Mouse (Mus musculus) liver, embryonic 13.5 days (tissue): ENCODE results near the gene Acod1. TPM values are rescaled to one million over a fixed set of nuclear protein-coding genes. Genes with fewer than 3 reads are reported as not detected.

Source experiments
- ATAC-seq: fragments of 200-750 bp; cut with Nextera tagmentation; 2 replicates; pipeline ENCODE4 v1.8.0; 2017; ENCODE audit warnings: low read depth, mild to moderate bottlenecking, moderate number of reproducible peaks, moderate library complexity
- DNase-seq: peaks from one replicate; pipeline ENCODE4 v3.0.0; 2022
- H3K27ac ChIP-seq: fragments of 300-500 bp; sonication (generic); 2 replicates; pipeline ENCODE4 v1.5.1; 2015; ENCODE audit warnings: moderate library complexity, mild to moderate bottlenecking, inconsistent platforms
- H3K27me3 ChIP-seq: fragments of 300-500 bp; sonication (generic); 2 replicates; pipeline ENCODE4 v1.6.1; 2015; ENCODE audit warnings: mild to moderate bottlenecking, inconsistent platforms
- H3K36me3 ChIP-seq: fragments of 300-500 bp; sonication (generic); 2 replicates; pipeline ENCODE4 v1.6.1; 2015; ENCODE audit warnings: mild to moderate bottlenecking, inconsistent platforms
- H3K4me1 ChIP-seq: fragments of 300-500 bp; sonication (generic); replicated peaks from 2 replicates; pipeline ENCODE4 v1.6.1; 2015; ENCODE audit warnings: inconsistent platforms
- H3K4me2 ChIP-seq: fragments of 300-500 bp; sonication (generic); 2 replicates; pipeline ENCODE4 v1.6.1; 2015; ENCODE audit warnings: inconsistent platforms, mild to moderate bottlenecking, moderate library complexity
- H3K4me3 ChIP-seq: fragments of 300-500 bp; sonication (generic); replicated peaks from 2 replicates; pipeline ENCODE4 v1.5.1; 2015; ENCODE audit warnings: mild to moderate bottlenecking, inconsistent platforms
- H3K9ac ChIP-seq: fragments of 300-500 bp; sonication (generic); 2 replicates; pipeline ENCODE4 v1.6.1; 2015; ENCODE audit warnings: mild to moderate bottlenecking, inconsistent platforms
- H3K9me3 ChIP-seq: fragments of 300-500 bp; sonication (generic); replicated peaks from 2 replicates; pipeline ENCODE4 v1.6.1; 2016; ENCODE audit warnings: inconsistent platforms
- WGBS: fragments of 180-500 bp; shearing (Covaris S2); methylation state at CpG from one replicate; pipeline ENCODE4 v1.1.7; 2015; ENCODE audit not compliant: insufficient replicate concordance; 5-methylcytosine and 5-hydroxymethylcytosine counted together
- polyA plus RNA-seq: library from polyadenylated mRNA; unstranded; fragments of >200 nt; fragmentation: Nextera tagmentation; extraction: Ambion mirVana; gene quantifications from 2 replicates; pipeline ENCODE4 v1.2.1, GENCODE M21; 2015

Gene Acod1
- polyA plus RNA-seq, 1 experiment from 2014 or later: 0.12 TPM

GRCm38 (mm10) chr14:103093670-103094069 lies 46.9 kb downstream of the Acod1 start:
- no peak for DNase-seq
- no peak overlapping the region for H3K27ac ChIP-seq

GRCm38 (mm10) chr14:103095036-103095435 lies 48.3 kb downstream of the Acod1 start:
- H3K4me1 ChIP-seq: peaks cover 50% of the 10 kb centered on the region
- H3K36me3 ChIP-seq: peaks cover 58% of the 10 kb centered on the region
- 89% methylated on average over 8 of the region's 8 CpGs for WGBS
- no peak overlapping the region for H3K4me3 ChIP-seq
- H3K27me3 ChIP-seq: no peaks in the 10 kb centered on the region
- no peak overlapping the region for H3K9ac ChIP-seq
- no peak for DNase-seq
- no peak overlapping the region for H3K4me2 ChIP-seq
- ATAC-seq: no peak
- no peak overlapping the region for H3K27ac ChIP-seq
- no peaks in the 10 kb centered on the region for H3K9me3 ChIP-seq

More at GRCm38 (mm10) chr14:103093670-103094069, 46.9 kb downstream of the Acod1 start:
- no peak for ATAC-seq
- WGBS: 36% methylated on average over 4 of the region's 4 CpGs
- Histone ChIP-seq H3K27me3 (no peaks in the 10 kb centered on the region), H3K4me3 (no peak overlapping the region), H3K9ac (no peak overlapping the region), H3K36me3 (peaks cover 68% of the 10 kb centered on the region), H3K4me2 (no peak overlapping the region), H3K9me3 (no peaks in the 10 kb centered on the region), H3K4me1 (peaks cover 50% of the 10 kb centered on the region)

GRCm38 (mm10) chr14:103095826-103096225 lies 49.0 kb downstream of the Acod1 start:
- no peak overlapping the region for H3K27ac ChIP-seq
- ATAC-seq: no peak
- no peak overlapping the region for H3K9ac ChIP-seq
- H3K27me3 ChIP-seq: no peaks in the 10 kb centered on the region
- H3K4me2 ChIP-seq: no peak overlapping the region
- H3K4me1 ChIP-seq: peaks cover 55% of the 10 kb centered on the region
- no peak for DNase-seq
- peaks cover 54% of the 10 kb centered on the region for H3K36me3 ChIP-seq
- no peaks in the 10 kb centered on the region for H3K9me3 ChIP-seq
- 85% methylated on average over 8 of the region's 8 CpGs for WGBS
- no peak overlapping the region for H3K4me3 ChIP-seq

GRCm38 (mm10) chr14:103096621-103097020 lies 49.8 kb downstream of the Acod1 start:
- Histone ChIP-seq H3K9ac (no peak overlapping the region), H3K27me3 (no peaks in the 10 kb centered on the region), H3K36me3 (peaks cover 46% of the 10 kb centered on the region), H3K27ac (no peak overlapping the region), H3K4me3 (no peak overlapping the region; the same call in 1 of the 2 replicates), H3K4me2 (0 out of 2 replicates have a peak overlapping the region, but pooled peaks have one; percentile 21), H3K4me1 (peaks cover 55% of the 10 kb centered on the region), H3K9me3 (no peaks in the 10 kb centered on the region)
- ATAC-seq: no peak
- no peak for DNase-seq
- WGBS: 70% methylated on average over 6 of the region's 6 CpGs

GRCm38 (mm10) chr14:103098213-103098586 lies 51.4 kb downstream of the Acod1 start:
- Histone ChIP-seq H3K9ac (peak overlapping the region; percentile 99), H3K27me3 (no peaks in the 10 kb centered on the region), H3K4me3 (peak overlapping the region; percentile 92), H3K9me3 (no peaks in the 10 kb centered on the region), H3K4me1 (peaks cover 50% of the 10 kb centered on the region), H3K4me2 (peak overlapping the region; percentile 72), H3K36me3 (peaks cover 34% of the 10 kb centered on the region), H3K27ac (peak overlapping the region; percentile 99)
- no peak for ATAC-seq
- DNase-seq: no peak
- WGBS: 3% methylated on average over 2 of the region's 2 CpGs

GRCm38 (mm10) chr14:103098587-103099235 lies 51.9 kb downstream of the Acod1 start:
- Histone ChIP-seq H3K9me3 (no peaks in the 10 kb centered on the region), H3K4me2 (peak overlapping the region; percentile 72), H3K4me1 (peaks cover 45% of the 10 kb centered on the region), H3K36me3 (peaks cover 29% of the 10 kb centered on the region), H3K4me3 (peak overlapping the region; percentile 92), H3K27me3 (no peaks in the 10 kb centered on the region), H3K9ac (peak overlapping the region; percentile 99), H3K27ac (peak overlapping the region; percentile 99)
- peak; percentile 61 for DNase-seq
- under 1% methylated on average over 78 of the region's 86 CpGs for WGBS
- peak; percentile 83 for ATAC-seq

GRCm38 (mm10) chr14:103099238-103099933 lies 52.6 kb downstream of the Acod1 start, which contains the start of gene Fbxl3:
TSS of gene Fbxl3 (minus strand) at chr14:103099566.
- peak within 1 kb of the TSS; percentile 99 for H3K9ac ChIP-seq
- DNase-seq (peak; percentile 87), ATAC-seq (peak; percentile 91)
- no peaks in the 10 kb centered on the region for H3K9me3 ChIP-seq
- WGBS: under 1% methylated on average over 88 of the region's 88 CpGs
- no peaks in the 10 kb centered on the region for H3K27me3 ChIP-seq
- H3K36me3 ChIP-seq: peaks cover 22% of the 10 kb centered on the region
- H3K4me1 ChIP-seq: peaks cover 38% of the 10 kb centered on the region
- peak within 1 kb of the TSS; percentile 92 for H3K4me3 ChIP-seq
- H3K4me2 ChIP-seq: peak within 1 kb of the TSS; percentile 72
- H3K27ac ChIP-seq: peak within 1 kb of the TSS; percentile 99

- Histone ChIP-seq H3K4me3 (no peak overlapping the region), H3K27me3 (no peaks in the 10 kb centered on the region), H3K9ac (no peak overlapping the region), H3K36me3 (peaks cover 14% of the 10 kb centered on the region), H3K4me2 (peak overlapping the region; percentile 62), H3K27ac (peak overlapping the region; percentile 99; the same call in 1 of the 2 replicates), H3K4me1 (peaks cover 31% of the 10 kb centered on the region), H3K9me3 (no peaks in the 10 kb centered on the region)
- 83% methylated on average over 13 of the region's 13 CpGs for WGBS
- DNase-seq (no peak), ATAC-seq (no peak)
Measured at GRCm38 (mm10) chr14:103100296-103100695, 53.5 kb downstream of the Acod1 start.

GRCm38 (mm10) chr14:103101171-103101570 lies 54.4 kb downstream of the Acod1 start:
- WGBS: 71% methylated on average over 3 of the region's 3 CpGs
- Histone ChIP-seq H3K4me1 (peaks cover 24% of the 10 kb centered on the region), H3K4me2 (no peak overlapping the region), H3K9ac (no peak overlapping the region), H3K27me3 (no peaks in the 10 kb centered on the region), H3K27ac (no peak overlapping the region), H3K4me3 (no peak overlapping the region), H3K9me3 (no peaks in the 10 kb centered on the region), H3K36me3 (peaks cover 6% of the 10 kb centered on the region; the same call in 1 of the 2 replicates)
- ATAC-seq (no peak), DNase-seq (no peak)

GRCm38 (mm10) chr14:103102246-103102645 lies 55.5 kb downstream of the Acod1 start:
- ATAC-seq (no peak), DNase-seq (no peak)
- Histone ChIP-seq H3K9me3 (no peaks in the 10 kb centered on the region), H3K4me3 (no peak overlapping the region), H3K36me3 (no peaks in the 10 kb centered on the region), H3K4me2 (no peak overlapping the region), H3K9ac (no peak overlapping the region), H3K4me1 (peaks cover 15% of the 10 kb centered on the region), H3K27me3 (no peaks in the 10 kb centered on the region), H3K27ac (no peak overlapping the region)
- WGBS: 62% methylated on average over 6 of the region's 6 CpGs

- no peaks in the 10 kb centered on the region for H3K9me3 ChIP-seq
- no peak overlapping the region for H3K9ac ChIP-seq
- H3K4me3 ChIP-seq: no peak overlapping the region
- H3K4me1 ChIP-seq: peaks cover 11% of the 10 kb centered on the region
- DNase-seq (no peak), ATAC-seq (no peak)
- no peaks in the 10 kb centered on the region for H3K27me3 ChIP-seq
- no peak overlapping the region for H3K27ac ChIP-seq
- WGBS: 60% methylated on average over 10 of the region's 10 CpGs
- H3K36me3 ChIP-seq: no peaks in the 10 kb centered on the region
- H3K4me2 ChIP-seq: no peak overlapping the region
Measured at GRCm38 (mm10) chr14:103102731-103103335, 56.1 kb downstream of the Acod1 start.
